1 mouse cellular context compared by ENCODE assay signal in the genomic region with DNA sequence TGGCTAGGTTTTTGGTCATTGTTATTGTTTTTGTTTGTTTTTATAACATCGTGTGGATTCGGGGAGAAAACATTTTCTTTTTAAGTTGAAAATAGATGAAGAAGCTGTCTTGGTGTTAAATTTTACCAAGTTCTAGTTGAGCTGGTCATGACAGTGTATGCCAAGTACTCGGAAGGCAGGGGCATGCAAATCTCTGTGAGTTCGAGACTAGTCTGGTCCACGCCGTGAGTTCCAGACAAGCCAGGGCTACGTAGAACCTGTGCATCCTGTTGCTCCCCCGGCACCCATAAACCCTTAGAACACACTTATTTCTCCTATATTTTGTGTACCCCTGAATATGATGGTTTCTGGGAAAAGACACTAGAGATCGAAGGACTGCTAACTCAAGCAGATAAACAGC.
TF ChIP-seq lines count a peak whose summit lies in the region.

No protein-coding gene starts in this region.

TF ChIP-seq in CH12.LX, 34 proteins besides CTCF, POLR2A, EP300 and RAD21 (continued from another document):
- TF ChIP-seq GABPA (IDR thresholded peaks at IDR 0.05; ENCODE audit: insufficient replicate concordance, low read depth, low read length) (no peak), E2F4 (IDR thresholded peaks at IDR 0.05; ENCODE audit: insufficient replicate concordance, low read depth, low read length) (no peak), ZKSCAN1 (IDR thresholded peaks at IDR 0.05; ENCODE audit: borderline replicate concordance, low read depth, low read length) (no peak), HCFC1 (IDR thresholded peaks at IDR 0.05; ENCODE audit: low read depth, low read length) (no peak), USF2 (conservative IDR thresholded peaks at IDR 0.05; ENCODE audit: low read depth, low read length) (no peak), MXI1 (IDR thresholded peaks at IDR 0.05; ENCODE audit: low read depth, low read length) (no peak), UBTF (IDR thresholded peaks at IDR 0.05; ENCODE audit: low read depth, low read length) (no peak), CHD2 (IDR thresholded peaks at IDR 0.05; ENCODE audit: low read length) (no peak), ZMIZ1 (IDR thresholded peaks at IDR 0.05; ENCODE audit: low read depth, low read length) (no peak), MAFK (IDR thresholded peaks at IDR 0.05; ENCODE audit: insufficient replicate concordance, low read length) (no peak), ETS1 (conservative IDR thresholded peaks at IDR 0.05; ENCODE audit: low read depth, low read length) (no peak), MAX (IDR thresholded peaks at IDR 0.05; ENCODE audit: low read length) (no peak), ZC3H11A (IDR thresholded peaks at IDR 0.05; ENCODE audit: low read depth, low read length) (no peak), MEF2A (IDR thresholded peaks at IDR 0.05; ENCODE audit: borderline replicate concordance, low read depth, low read length) (no peak)
